Mouse (Mus musculus) adrenal gland, adult 2 months (tissue): ENCODE data around the gene Taar9. TPM values are rescaled to one million over a fixed set of nuclear protein-coding genes. Genes with fewer than 3 reads are reported as not detected.
"Not testable (repeated sequence)": the region's sequence is repeated elsewhere in the genome, so short reads cannot be mapped to it uniquely, and the experiment has no call there.

Experiments used
- DNase-seq: peaks from one replicate; pipeline ENCODE4 v3.0.0; 2021
- long read RNA-seq: library from polyadenylated mRNA; stranded (forward); transcript quantifications from one replicate; pipeline ENCODE4 v2.0.0, GENCODE M21; 2021
- polyA plus RNA-seq: library from polyadenylated mRNA; depleted of rRNA; stranded (reverse); fragments of >200 nt; gene quantifications from 2 replicates; pipeline ENCODE4 v1.2.3, GENCODE M21; 2012; rRNA removed
- total RNA-seq, 2 experiments: library from RNA; stranded (reverse); gene quantifications; 2 replicates each; pipeline ENCODE4 v1.2.3; 2021

Taar9 gene
- not detected for total RNA-seq
- polyA plus RNA-seq, result not detected in 2 replicates
- long read RNA-seq, result 0 reads

DNA sequence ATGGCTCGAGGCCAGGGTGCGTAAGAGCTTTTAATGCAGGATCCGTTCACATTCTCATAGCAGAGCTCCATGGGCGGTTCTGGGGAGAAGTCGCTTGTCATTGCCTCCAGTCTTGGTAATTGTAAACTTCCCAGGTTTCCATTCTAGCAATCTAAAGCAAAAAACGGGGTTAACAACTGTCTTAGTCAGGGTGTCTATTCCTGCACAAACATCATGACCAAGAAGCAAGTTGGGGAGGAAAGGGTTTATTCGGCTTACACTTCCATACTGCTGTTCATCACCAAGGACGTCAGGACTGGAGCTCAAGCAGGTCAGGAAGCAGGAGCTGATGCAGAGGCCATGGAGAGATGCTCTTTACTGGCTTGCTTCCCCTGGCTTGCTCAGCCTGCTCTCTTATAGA, at the start of gene Taar9:
Gene Taar9, minus strand, starts transcription at position 101 of the 400 bp plus-strand sequence.
- DNase-seq, result not testable (repeated sequence)

GRCm38 (mm10) chr10:24158470-24159254, 49.3 kb upstream of the Taar9 start:
- no peak for DNase-seq

GRCm38 (mm10) chr10:24150086-24150485, 40.8 kb upstream of the Taar9 start:
- DNase-seq, result no peak

DNA sequence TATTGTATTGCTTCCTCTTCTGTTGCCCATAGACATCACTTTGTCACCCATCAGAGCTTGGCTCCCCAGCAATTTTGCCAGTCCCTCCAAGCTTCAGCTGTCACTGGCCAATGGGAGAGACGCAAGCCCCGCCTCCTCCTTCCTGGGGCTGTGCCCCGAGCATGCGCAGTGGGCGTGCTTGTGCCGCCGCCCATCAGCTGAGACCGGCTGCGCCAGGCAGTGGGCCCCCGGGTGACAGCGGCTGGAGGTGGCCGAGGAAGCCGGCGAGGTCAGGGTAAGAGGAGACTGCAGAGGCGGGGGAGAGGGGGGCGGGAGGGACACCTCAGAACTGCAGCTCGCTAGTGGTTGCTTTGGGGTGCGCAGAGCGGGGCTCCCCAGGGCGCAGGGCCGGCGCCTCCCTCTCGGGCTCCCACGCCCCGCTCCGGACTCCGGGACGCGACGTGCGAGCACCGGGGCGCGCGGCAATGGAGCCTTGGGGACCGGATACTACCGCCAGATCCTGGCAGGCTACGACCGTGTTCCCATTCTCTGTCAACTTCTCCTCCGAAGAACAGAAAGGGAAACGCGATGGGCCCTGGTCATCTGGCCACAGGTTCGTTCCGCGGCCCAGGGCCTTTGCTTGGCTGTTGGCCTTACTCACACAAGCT, 39.9 kb upstream of the Taar9 start, which contains the start of gene Stx7:
Gene Stx7, plus strand, starts transcription at position 168 of the 647 bp plus-strand sequence.
- DNase-seq, result peak; percentile 97

- DNase-seq, result no peak
Measured at GRCm38 (mm10) chr10:24142735-24143134, 33.4 kb upstream of the Taar9 start.

- no peak for DNase-seq
Measured at GRCm38 (mm10) chr10:24138623-24139261, 29.4 kb upstream of the Taar9 start.

GRCm38 (mm10) chr10:24134071-24134645, 24.8 kb upstream of the Taar9 start:
- DNase-seq, result no peak

- DNase-seq, result no peak
Measured at GRCm38 (mm10) chr10:24133132-24133531, 23.8 kb upstream of the Taar9 start.

- peak; percentile 6 for DNase-seq
Measured at GRCm38 (mm10) chr10:24132273-24132672, 22.9 kb upstream of the Taar9 start.

GRCm38 (mm10) chr10:24131451-24132262, 22.3 kb upstream of the Taar9 start:
- peak; percentile 60 for DNase-seq

- DNase-seq, result peak; percentile 42
Measured at GRCm38 (mm10) chr10:24111116-24111778, 1.9 kb upstream of the Taar9 start.

- no peak for DNase-seq
Measured at GRCm38 (mm10) chr10:24108236-24108635, 1.1 kb downstream of the Taar9 start.

DNA sequence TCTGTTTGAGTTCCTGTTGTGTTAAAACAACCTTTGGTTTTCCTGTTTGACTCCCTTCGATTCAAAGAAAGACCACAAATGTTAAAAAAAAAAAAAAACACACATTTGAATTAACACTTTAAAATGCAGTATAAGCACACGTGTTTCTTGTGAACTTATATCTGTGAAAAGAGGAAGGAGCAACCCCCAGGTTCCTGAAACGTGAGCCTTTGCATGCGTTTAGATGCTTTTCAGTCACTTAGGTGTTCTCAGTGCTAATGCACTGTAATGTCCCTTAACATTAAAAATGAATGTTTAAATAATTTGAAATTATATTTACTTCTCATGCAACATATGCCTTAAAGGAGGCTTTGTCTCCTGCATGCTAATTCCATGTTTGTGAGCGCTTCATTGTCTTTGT, 1.6 kb downstream of the Taar9 start:
- no peak for DNase-seq

GRCm38 (mm10) chr10:24103299-24103698, 6.0 kb downstream of the Taar9 start:
- not testable (repeated sequence) for DNase-seq

GRCm38 (mm10) chr10:24101812-24102211, 7.5 kb downstream of the Taar9 start, which contains the start of gene Taar8c:
Taar8c (minus strand) TSS chr10:24101912.
- not testable (repeated sequence) for DNase-seq

- DNase-seq, result not testable (repeated sequence)
Measured at GRCm38 (mm10) chr10:24097010-24097409, 12.3 kb downstream of the Taar9 start.

- no peak for DNase-seq
Measured at GRCm38 (mm10) chr10:24092194-24092593, 17.1 kb downstream of the Taar9 start, which contains the start of gene Taar8b. Taar8b (minus strand) TSS chr10:24092294.

DNA sequence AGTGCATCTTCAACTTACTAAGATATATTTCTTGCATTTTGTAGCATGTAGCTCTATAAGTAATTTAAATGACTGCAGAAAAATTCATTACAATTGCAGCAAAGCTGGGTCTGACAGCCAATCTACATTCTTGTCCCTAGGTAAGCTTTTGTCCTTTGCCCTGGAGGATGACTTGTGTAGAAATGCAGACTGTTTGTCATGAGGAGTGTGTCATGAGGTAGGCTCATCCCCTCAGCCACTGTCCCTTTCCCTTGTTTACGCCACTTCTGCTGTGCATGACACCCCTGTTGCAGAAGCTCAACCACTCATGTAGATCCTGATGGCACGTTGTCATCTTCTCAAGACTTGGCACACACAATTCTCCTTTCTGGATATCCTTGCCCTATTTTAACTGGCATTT, 22.2 kb downstream of the Taar9 start:
- DNase-seq, result no peak

DNA sequence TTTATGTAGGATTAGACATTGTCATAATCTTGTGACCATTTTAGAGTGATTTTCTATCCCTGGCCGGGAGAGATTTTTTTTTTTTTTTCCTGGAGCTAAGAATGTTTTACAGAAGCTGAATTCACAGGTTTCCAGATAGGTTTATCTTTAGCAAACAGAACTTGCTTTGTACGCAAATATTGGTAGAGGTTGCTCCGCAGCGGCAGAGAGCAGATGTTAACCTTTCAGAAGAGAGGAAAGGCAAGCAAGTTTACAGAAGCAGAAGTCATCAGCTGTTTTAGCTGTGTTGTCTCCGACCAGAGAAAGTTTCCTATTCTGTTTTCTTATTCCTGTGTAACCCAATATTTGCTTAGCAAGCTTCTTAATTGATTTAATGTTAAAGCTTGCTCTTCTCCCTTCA, 22.8 kb downstream of the Taar9 start:
- DNase-seq, result no peak

DNA sequence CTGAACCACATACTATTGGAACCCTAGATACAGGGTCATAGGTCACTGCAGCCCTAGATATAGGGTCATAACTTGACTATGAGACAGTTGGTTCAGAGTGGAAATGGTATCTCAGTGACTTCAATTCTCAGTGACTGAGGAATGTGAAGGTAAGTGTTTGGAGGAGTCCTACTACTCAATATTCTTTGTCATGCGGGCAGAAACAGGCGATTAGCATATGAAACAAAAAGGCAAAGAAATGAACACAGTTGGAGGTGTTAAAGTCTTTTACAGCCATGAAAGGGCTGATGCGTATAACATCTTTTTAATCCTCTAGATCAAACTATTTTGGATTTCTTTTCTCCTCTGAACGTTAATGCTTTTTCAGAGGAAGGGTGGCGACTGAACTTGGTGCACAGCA, 23.4 kb downstream of the Taar9 start:
- no peak for DNase-seq

- DNase-seq, result peak; percentile 64
Measured at GRCm38 (mm10) chr10:24080166-24080565, 29.2 kb downstream of the Taar9 start.
